Mouse (Mus musculus): ENCODE measurements around the gene Zc2hc1c.

Zc2hc1c gene

GRCm38 (mm10) chr12:85339243-85339729 is 50.9 kb downstream of the Zc2hc1c start, which contains the start of gene Nek9:
Gene Nek9, minus strand, starts transcription at chr12:85339362.
- in situ Hi-C loops (cut with MboI) = no loop called here

- in situ Hi-C loops (cut with MboI) = loop anchor here (5.0 to 10.0 kb wide), 2 partner anchors 142 to 325 kb away; no protein-coding TSS in a partner anchor
Observed at GRCm38 (mm10) chr12:85339947-85340346, 51.6 kb downstream of the Zc2hc1c start.

DNA sequence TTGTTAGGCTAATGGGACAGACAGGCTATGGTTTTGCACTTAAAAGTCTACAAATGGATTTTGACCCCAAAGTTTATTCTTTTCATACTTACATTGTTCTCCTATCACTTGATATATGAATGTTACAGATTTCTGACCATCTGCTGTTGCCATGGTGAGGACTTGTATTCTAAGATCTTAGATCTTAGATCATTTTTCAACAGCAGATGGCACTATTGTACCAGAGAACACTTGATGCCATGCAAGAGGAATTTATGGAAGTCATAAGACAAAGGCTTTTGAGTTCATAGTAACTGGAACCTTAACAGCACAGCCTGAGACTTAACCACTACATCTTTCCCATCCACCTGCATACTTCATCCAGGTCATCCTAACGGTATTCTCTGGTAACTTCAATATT is 52.7 kb downstream of the Zc2hc1c start:
- in situ Hi-C loops (cut with MboI) = loop anchor here (5.0 to 10.0 kb wide), 2 partner anchors 141 to 324 kb away; no protein-coding TSS in a partner anchor

GRCm38 (mm10) chr12:85342310-85342709 is 53.9 kb downstream of the Zc2hc1c start:
- in situ Hi-C loops (cut with MboI) = loop anchor here (5.0 to 10.0 kb wide), 2 partner anchors 140 to 322 kb away; no protein-coding TSS in a partner anchor

GRCm38 (mm10) chr12:85344252-85344651 is 55.9 kb downstream of the Zc2hc1c start:
- in situ Hi-C loops (cut with MboI) = loop anchor here (5.0 to 10.0 kb wide), 2 partner anchors 138 to 321 kb away; no protein-coding TSS in a partner anchor

DNA sequence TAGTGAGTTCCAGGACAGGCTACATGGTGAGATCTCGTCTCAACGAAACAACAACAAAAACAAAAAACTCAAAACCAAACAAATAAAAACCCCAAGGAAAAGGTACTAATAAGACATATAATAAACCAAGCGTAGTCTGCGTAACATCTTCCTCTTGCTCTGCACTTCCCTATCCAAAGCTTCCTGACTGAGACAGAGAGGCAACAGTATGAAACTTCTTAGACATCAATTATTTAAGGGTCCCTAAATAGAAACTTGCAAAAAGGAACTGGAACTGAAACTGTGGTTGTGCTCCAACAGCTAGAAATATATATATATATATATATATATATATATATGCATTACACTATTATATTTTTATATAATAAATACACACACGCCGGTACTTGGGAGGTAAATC is 57.2 kb downstream of the Zc2hc1c start:
- in situ Hi-C loops (cut with MboI) = loop anchor here (10.0 kb wide), 1 partner anchor 319 kb away; no protein-coding TSS in a partner anchor

DNA sequence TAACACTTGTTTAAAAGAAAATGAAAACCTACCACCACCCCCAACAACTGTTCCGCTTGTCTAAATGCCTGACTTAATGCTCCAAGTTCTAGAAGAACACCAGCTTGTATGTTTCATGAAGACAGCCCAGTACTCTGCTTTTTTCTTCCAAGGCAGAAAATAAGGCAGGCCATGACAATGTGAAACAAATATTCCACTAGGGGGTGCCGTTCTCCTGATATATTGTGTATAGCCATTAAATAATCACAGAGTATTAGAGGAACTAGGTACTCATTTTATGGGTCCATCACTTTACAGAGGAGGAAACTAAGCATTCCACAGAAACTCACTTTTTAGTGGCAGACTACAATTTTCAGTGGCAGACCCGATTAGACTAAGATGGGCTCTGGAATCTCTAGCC is 58.0 kb downstream of the Zc2hc1c start:
- in situ Hi-C loops (cut with MboI) = loop anchor here (10.0 kb wide), 1 partner anchor 318 kb away; no protein-coding TSS in a partner anchor

DNA sequence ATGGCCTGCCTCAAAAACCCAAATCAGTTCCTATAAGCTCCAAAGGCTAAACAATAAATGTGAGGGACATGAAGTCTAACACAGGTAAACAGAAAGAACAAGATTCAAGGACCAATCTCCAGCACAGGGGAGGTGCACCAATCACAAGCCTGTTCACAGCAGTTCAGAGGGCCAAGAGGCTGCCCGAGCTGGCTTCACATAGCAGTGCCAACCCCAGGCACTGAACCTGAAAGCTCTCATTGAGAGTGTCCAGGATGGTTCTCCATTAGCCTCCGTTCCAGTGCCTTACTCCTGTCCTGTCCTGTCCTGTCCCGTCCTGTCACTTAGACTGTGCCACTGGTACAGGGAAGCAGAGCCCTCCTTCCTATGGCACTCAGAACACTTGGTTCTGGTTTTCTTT is 58.8 kb downstream of the Zc2hc1c start:
- in situ Hi-C loops (cut with MboI) = loop anchor here (10.0 kb wide), 1 partner anchor 318 kb away; no protein-coding TSS in a partner anchor

GRCm38 (mm10) chr12:85348338-85348737 is 59.9 kb downstream of the Zc2hc1c start:
- in situ Hi-C loops (cut with MboI) = loop anchor here (10.0 kb wide), 1 partner anchor 316 kb away; no protein-coding TSS in a partner anchor
